Mouse (Mus musculus) spleen, adult 2 months (tissue): ENCODE results near the gene Otop3.

Experiments
- CTCF ChIP-seq: fragments of 200-500 bp; IDR thresholded peaks from 2 replicates; pipeline ENCODE4 v1.5.1; 2011; ENCODE audit warnings: mild to moderate bottlenecking, inconsistent platforms; ENCODE audit not compliant: insufficient read depth, insufficient read length, insufficient replicate concordance; ENCODE audit errors: extremely low read depth
- POLR2A ChIP-seq: fragments of 200-500 bp; IDR thresholded peaks from 2 replicates; pipeline ENCODE4 v1.6.1; 2011; ENCODE audit warnings: low read depth, low read length, inconsistent platforms

GRCm38 (mm10) chr11:115286201-115286993, 48.1 kb upstream of the Otop3 start:
- TF ChIP-seq CTCF (no peak), POLR2A (no peak)
